Mouse (Mus musculus) heart, embryonic 16.5 days (tissue): ENCODE results near the gene Tpcn1. TPM values are rescaled to one million over a fixed set of nuclear protein-coding genes. Genes with fewer than 3 reads are reported as not detected.

Experiments
- ATAC-seq: fragments of 200-750 bp; cut with Nextera tagmentation; replicated peaks from 2 replicates; pipeline ENCODE4 v1.8.0; 2017; ENCODE audit warnings: moderate number of reproducible peaks; ENCODE audit not compliant: insufficient read depth, low FRiP score; ENCODE audit errors: extremely low read depth
- H3K27ac ChIP-seq: fragments of 300-500 bp; sonication (generic); 2 replicates; pipeline ENCODE4 v1.5.1; 2014; ENCODE audit warnings: mild to moderate bottlenecking, low read length, control low read depth, moderate library complexity
- H3K27me3 ChIP-seq: fragments of 300-500 bp; sonication (generic); 2 replicates; pipeline ENCODE4 v1.6.1; 2014; ENCODE audit warnings: low read length, mixed read lengths; ENCODE audit not compliant: control insufficient read depth, insufficient read depth
- H3K36me3 ChIP-seq: fragments of 300-500 bp; sonication (generic); 2 replicates; pipeline ENCODE4 v1.6.1; 2014; ENCODE audit not compliant: control insufficient read depth, insufficient read depth
- H3K4me1 ChIP-seq: fragments of 300-500 bp; sonication (generic); 2 replicates; pipeline ENCODE4 v1.6.1; 2014; ENCODE audit warnings: low read length, mixed read lengths; ENCODE audit not compliant: control insufficient read depth, insufficient read depth
- H3K4me2 ChIP-seq: fragments of 300-500 bp; sonication (generic); 2 replicates; pipeline ENCODE4 v1.6.1; 2014; ENCODE audit warnings: low read depth, mild to moderate bottlenecking, control low read depth, low read length
- H3K4me3 ChIP-seq: fragments of 300-500 bp; sonication (generic); 2 replicates; pipeline ENCODE4 v1.5.1; 2014; ENCODE audit warnings: mild to moderate bottlenecking, control low read depth, low read length
- H3K9ac ChIP-seq: fragments of 300-500 bp; sonication (generic); 2 replicates; pipeline ENCODE4 v1.6.1; 2014; ENCODE audit warnings: low read length, control low read depth
- H3K9me3 ChIP-seq: fragments of 300-500 bp; sonication (generic); replicated peaks from 2 replicates; pipeline ENCODE4 v1.6.1; 2016; ENCODE audit warnings: low read length; ENCODE audit not compliant: control insufficient read depth
- WGBS: fragments of 180-500 bp; shearing (Covaris S2); extraction: QIAGEN DNeasy Blood & Tissue Kit; methylation state at CpG from one replicate; pipeline ENCODE4 v1.1.7; 2014; 5-methylcytosine and 5-hydroxymethylcytosine counted together
- polyA plus RNA-seq: library from polyadenylated mRNA; unstranded; fragments of >200 nt; fragmentation: Nextera tagmentation; extraction: Ambion mirVana; gene quantifications from 2 replicates; pipeline ENCODE4 v1.2.1, GENCODE M21; 2015

The Tpcn1 gene
- polyA plus RNA-seq, 1 experiment from 2014 or later: 14.5 TPM

DNA sequence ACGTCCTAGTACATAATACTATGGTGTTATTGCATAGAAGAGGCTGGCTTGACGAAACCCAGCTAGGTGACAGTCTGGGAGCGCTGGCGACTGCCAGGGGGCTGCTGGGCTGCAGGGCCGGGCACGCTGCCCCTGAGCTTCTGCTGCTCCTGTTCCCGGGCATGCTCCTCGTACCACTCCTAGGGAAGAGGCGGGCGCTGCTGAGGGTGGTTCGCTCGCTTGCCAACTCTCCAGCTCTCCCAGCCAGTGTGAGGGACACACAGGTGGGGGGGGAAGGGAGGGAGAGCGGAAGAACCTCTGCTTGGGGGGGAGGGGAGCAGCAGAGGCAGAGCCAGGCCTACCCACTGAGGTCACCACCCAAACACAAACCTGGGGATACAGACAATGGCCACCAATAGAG, 52.4 kb downstream of the Tpcn1 start:
- H3K4me2 ChIP-seq: no peak overlapping the region
- H3K27ac ChIP-seq: no peak overlapping the region
- H3K36me3 ChIP-seq: peaks cover 15% of the 10 kb centered on the region
- H3K9me3 ChIP-seq: no peaks in the 10 kb centered on the region
- peaks cover 5% of the 10 kb centered on the region; the same call in 1 of the 2 replicates for H3K4me1 ChIP-seq
- no peak overlapping the region for H3K4me3 ChIP-seq
- 70% methylated on average over 13 of the region's 13 CpGs for WGBS
- no peak; the same call in 1 of the 2 replicates for ATAC-seq
- no peaks in the 10 kb centered on the region for H3K27me3 ChIP-seq
- no peak overlapping the region for H3K9ac ChIP-seq

DNA sequence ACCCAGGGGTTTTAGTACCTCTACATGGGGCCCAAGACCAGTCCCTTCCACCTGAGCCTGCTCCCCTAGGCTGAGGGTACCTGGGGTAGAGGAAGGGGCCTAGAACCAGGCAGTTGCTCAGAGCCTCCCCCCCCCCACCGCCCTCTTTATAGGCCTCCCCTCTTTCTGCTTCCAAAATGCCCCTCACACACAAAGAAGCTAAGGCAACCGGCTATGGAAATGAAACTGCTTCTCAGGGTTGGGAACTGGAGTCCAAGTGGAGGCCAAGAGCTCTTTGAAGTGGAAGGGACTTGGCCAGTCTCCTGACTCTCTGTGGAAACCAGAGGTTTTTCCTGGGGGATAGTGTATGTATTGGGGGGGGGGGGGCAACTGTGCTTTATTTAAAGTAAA, 53.8 kb downstream of the Tpcn1 start:
- Histone ChIP-seq H3K27ac (no peak overlapping the region), H3K36me3 (peaks cover 10% of the 10 kb centered on the region), H3K4me2 (no peak overlapping the region), H3K27me3 (no peaks in the 10 kb centered on the region), H3K4me3 (no peak overlapping the region), H3K9me3 (no peaks in the 10 kb centered on the region), H3K9ac (no peak overlapping the region), H3K4me1 (peaks cover 5% of the 10 kb centered on the region; the same call in 1 of the 2 replicates)
- no peak for ATAC-seq
- 62% methylated on average over 2 of the region's 2 CpGs for WGBS

DNA sequence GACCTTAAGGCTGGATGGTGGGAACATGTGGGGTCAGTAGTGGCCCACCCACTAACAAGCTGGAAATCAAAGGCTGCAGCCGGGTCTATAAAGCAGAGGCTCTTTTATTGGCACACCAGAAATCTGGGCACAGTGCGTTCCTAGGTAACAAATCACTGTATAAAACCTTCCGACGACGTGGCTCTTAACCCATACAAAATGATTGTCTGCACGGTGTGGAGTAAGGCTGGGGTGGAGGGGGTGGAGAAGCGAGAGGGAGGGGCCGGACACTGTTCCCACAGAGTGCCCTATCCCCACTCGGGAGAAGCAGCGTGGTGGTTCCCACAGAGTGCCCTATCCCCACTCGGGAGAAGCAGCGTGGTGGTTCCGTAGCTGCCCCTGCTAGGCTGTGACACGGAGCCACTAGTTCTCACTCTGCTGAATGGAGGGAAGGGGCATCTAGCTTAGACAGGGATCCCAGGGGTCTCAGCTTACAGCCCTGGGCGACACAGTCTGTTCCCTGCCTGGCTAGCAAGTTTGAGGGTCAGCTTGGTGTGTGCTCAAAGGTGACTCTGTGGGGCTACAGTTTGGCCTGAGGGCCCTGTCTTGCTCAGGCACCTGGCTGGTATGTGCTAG, 54.3 kb downstream of the Tpcn1 start:
- H3K9ac ChIP-seq: no peak overlapping the region
- no peak for ATAC-seq
- peaks cover 10% of the 10 kb centered on the region for H3K36me3 ChIP-seq
- no peaks in the 10 kb centered on the region for H3K27me3 ChIP-seq
- 84% methylated on average over 15 of the region's 15 CpGs for WGBS
- no peak overlapping the region for H3K4me3 ChIP-seq
- H3K9me3 ChIP-seq: no peaks in the 10 kb centered on the region
- no peak overlapping the region for H3K27ac ChIP-seq
- H3K4me1 ChIP-seq: peaks cover 5% of the 10 kb centered on the region; the same call in 1 of the 2 replicates
- no peak overlapping the region for H3K4me2 ChIP-seq

DNA sequence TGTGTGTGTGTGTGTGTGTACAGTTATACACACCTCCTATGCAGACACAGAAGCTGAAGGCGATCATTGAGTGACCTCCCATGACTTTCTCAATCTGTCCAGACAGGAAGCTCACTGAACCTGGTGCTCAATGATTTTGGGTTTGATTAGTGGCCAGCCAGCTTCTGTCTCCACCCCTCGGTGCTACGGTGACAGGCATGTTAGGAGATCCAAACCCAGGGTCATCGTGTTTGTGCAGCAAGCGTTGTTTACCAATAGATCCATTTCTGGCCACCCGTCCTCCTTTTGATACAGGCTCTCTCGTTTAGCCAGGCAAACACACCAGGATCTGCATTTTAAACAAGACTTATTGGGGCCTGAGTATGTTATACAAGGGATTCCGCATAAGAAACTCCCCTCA, 56.8 kb downstream of the Tpcn1 start:
- WGBS: 82% methylated on average over 8 of the region's 8 CpGs
- H3K4me2 ChIP-seq: no peak overlapping the region
- no peak overlapping the region for H3K9ac ChIP-seq
- no peaks in the 10 kb centered on the region for H3K27me3 ChIP-seq
- ATAC-seq: no peak
- H3K9me3 ChIP-seq: no peaks in the 10 kb centered on the region
- peaks cover 5% of the 10 kb centered on the region; the same call in 1 of the 2 replicates for H3K4me1 ChIP-seq
- H3K36me3 ChIP-seq: peaks cover 2% of the 10 kb centered on the region; the same call in 1 of the 2 replicates
- no peak overlapping the region for H3K4me3 ChIP-seq
- H3K27ac ChIP-seq: no peak overlapping the region

DNA sequence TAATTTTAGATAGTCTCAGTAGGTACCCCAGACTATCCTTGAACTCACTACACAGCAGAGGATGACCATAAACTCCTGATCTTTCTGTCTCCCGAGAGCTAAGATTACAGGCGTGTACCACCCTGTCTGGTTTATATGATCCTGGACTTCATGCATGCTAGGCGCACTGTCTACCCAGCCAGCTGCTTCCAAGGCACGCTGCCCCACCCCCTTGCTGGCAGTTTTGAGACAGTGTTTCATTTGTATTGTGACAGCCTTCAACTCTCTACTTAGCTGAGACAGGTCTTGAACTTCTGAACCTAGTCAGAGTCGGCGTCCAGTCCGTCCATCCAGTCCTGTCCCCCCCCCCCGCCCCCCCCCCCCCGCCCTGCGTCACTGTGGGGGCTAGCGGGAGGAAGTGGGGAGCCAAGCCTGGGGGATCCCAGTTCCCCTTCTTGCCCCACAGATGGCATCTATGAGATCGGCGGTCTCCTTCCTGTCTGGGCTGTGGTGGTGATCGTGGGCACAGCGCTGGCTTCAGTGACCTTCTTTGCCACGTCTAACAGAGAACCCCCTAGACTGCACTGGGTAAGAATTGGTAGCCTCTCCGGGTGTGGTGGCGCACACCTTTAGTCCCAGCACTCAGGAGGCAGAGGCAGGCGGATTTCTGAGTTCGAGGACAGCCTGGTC, 61.0 kb downstream of the Tpcn1 start:
- no peaks in the 10 kb centered on the region for H3K27me3 ChIP-seq
- H3K36me3 ChIP-seq: peaks cover 2% of the 10 kb centered on the region; the same call in 1 of the 2 replicates
- no peaks in the 10 kb centered on the region for H3K9me3 ChIP-seq
- no peak overlapping the region for H3K9ac ChIP-seq
- WGBS: 83% methylated on average over 17 of the region's 20 CpGs
- no peak overlapping the region for H3K27ac ChIP-seq
- H3K4me1 ChIP-seq: no peaks in the 10 kb centered on the region
- no peak overlapping the region for H3K4me2 ChIP-seq
- ATAC-seq: no peak
- no peak overlapping the region for H3K4me3 ChIP-seq

DNA sequence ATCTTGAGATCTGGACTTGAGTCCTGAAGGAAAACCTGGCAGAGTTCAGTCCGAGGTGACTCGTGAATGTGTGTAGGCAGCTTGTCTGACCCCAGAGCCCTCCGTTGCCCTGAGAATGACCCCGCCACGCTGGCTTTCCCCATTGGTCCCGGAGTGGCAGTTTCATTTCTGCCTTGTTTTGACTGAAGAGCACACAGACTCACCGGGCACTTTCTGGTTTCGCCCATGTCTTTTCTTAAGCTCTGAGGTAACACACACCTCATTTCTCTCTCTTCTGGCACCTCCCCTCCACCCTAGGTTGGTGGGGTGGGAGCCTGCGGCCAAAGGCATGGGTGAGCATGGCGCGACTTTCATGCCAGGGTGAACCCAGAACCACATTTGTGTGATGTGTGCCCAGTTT, 62.2 kb downstream of the Tpcn1 start:
- H3K27ac ChIP-seq: no peak overlapping the region
- H3K4me1 ChIP-seq: no peaks in the 10 kb centered on the region
- H3K4me3 ChIP-seq: no peak overlapping the region
- H3K4me2 ChIP-seq: no peak overlapping the region
- WGBS: 79% methylated on average over 11 of the region's 11 CpGs
- H3K36me3 ChIP-seq: peaks cover 6% of the 10 kb centered on the region; the same call in 1 of the 2 replicates
- no peak for ATAC-seq
- H3K27me3 ChIP-seq: no peaks in the 10 kb centered on the region
- no peak overlapping the region for H3K9ac ChIP-seq
- H3K9me3 ChIP-seq: no peaks in the 10 kb centered on the region

DNA sequence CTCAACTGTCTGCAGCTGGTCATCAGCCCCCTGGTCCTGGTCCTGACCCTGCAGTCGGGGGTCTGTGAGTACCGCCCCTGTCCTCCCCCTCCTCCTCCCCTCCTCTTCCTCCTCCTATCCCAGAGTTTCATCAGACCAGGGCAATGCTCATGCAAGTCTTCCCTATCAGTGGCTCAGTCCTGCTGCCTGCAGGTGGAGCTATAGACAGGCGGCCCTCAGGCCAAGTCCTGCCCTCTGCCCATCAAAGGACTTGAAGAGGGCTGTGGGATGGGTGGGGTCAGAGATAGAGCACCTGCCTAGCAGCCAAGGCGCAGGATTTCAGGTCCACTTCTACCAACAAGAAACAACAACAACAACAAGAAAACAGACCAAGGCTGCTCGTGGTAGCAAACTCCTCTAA, 62.7 kb downstream of the Tpcn1 start:
- ATAC-seq: no peak

DNA sequence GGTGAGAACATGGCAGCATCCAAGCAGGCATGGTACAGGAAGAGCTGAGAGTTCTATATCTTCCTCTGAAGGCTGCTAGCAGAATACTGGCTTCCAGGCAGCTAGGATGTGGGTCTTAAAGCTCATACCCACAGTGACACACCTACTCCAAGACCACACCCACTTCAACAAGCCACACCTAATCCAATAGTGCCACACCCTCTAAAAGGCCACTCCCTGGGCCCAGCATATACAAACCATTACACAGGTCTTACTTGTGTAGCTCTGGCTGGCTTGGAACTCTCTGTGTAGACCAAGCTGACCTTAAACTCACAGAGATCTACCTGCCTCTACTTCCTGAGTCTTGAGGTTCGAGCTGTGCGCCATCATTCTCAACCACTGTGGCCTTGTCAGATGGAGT, 63.7 kb downstream of the Tpcn1 start:
- H3K36me3 ChIP-seq: peaks cover 6% of the 10 kb centered on the region; the same call in 1 of the 2 replicates
- H3K9me3 ChIP-seq: no peaks in the 10 kb centered on the region
- no peak for ATAC-seq
- no peaks in the 10 kb centered on the region for H3K4me1 ChIP-seq
- H3K4me3 ChIP-seq: no peak overlapping the region
- H3K27ac ChIP-seq: no peak overlapping the region
- H3K27me3 ChIP-seq: no peaks in the 10 kb centered on the region
- no peak overlapping the region for H3K9ac ChIP-seq
- WGBS: 94% methylated on average over 2 of the region's 2 CpGs
- no peak overlapping the region for H3K4me2 ChIP-seq

More for the DNA sequence above, 62.7 kb downstream of the Tpcn1 start:
- 42% methylated on average over 5 of the region's 5 CpGs for WGBS
- no peak overlapping the region for H3K9ac ChIP-seq
- H3K4me1 ChIP-seq: no peaks in the 10 kb centered on the region
- H3K9me3 ChIP-seq: no peaks in the 10 kb centered on the region
- H3K4me2 ChIP-seq: no peak overlapping the region
- no peak overlapping the region for H3K4me3 ChIP-seq
- H3K27ac ChIP-seq: no peak overlapping the region
- peaks cover 6% of the 10 kb centered on the region; the same call in 1 of the 2 replicates for H3K36me3 ChIP-seq
- no peaks in the 10 kb centered on the region for H3K27me3 ChIP-seq

DNA sequence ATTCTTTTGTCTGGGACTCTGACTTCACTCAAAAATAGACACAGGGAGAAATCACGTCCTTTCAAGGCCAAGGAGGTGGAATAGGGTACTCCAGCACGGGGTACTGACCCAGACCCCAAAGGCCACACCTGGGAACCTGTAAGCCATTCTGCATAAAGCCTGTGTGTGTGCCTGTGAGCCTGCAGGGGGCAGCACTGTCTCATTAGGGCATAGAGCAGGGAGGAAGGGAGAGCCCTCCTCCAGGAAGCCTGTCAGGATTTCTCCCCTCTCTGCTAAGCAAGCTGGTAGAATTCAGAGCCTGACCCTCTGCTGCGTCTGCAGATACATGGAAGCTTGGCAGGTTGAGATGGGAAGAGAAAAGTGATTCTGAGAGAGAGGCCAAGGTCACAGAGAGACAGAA, 65.8 kb downstream of the Tpcn1 start:
- WGBS: 69% methylated on average over 3 of the region's 3 CpGs
- Histone ChIP-seq H3K4me2 (no peak overlapping the region), H3K9ac (no peak overlapping the region), H3K27me3 (no peaks in the 10 kb centered on the region), H3K36me3 (0 out of 2 replicates have a peak, but pooled peaks cover 4% of the 10 kb centered on the region), H3K4me3 (no peak overlapping the region), H3K4me1 (no peaks in the 10 kb centered on the region), H3K9me3 (no peaks in the 10 kb centered on the region), H3K27ac (no peak overlapping the region)
- no peak for ATAC-seq
